Mouse (Mus musculus) ES-Bruce4 (cell line): ENCODE data around the gene Sparcl1.

ENCODE experiments used
- CTCF ChIP-seq: IDR thresholded peaks from one replicate; pipeline ENCODE4 v1.8.1; 2011; ENCODE audit warnings: low read depth, low read length
- EP300 ChIP-seq: IDR thresholded peaks from 2 replicates; pipeline ENCODE4 v1.6.1; 2011; ENCODE audit warnings: low read depth, low read length; ENCODE audit not compliant: insufficient read depth
- POLR2A ChIP-seq: IDR thresholded peaks from one replicate; pipeline ENCODE4 v1.8.1; 2011; ENCODE audit warnings: low read length; ENCODE audit not compliant: insufficient read depth

DNA sequence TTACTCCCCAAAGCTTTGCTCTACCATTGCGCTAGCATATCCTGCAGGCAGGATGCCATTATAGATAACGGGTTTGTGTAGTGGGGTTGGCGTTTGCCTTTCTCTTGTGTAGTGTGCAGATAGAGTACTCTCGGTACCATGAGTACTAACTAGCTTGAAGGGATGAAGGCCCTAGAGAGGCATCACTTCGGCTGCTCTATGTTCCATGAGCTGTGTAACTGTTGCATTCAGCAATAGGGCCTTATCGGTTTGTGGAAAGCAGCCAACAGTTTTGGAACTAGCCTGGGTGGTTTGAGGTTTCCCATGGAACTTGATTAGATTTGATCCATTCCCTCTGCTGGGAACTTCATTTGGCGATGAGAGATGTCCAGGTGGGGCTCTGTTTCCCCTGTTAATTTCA lies 44.2 kb upstream of the Sparcl1 start:
- TF ChIP-seq CTCF (no peak), EP300 (no peak), POLR2A (no peak)
